Mouse (Mus musculus): ENCODE data around the gene Gm17949.

DNA sequence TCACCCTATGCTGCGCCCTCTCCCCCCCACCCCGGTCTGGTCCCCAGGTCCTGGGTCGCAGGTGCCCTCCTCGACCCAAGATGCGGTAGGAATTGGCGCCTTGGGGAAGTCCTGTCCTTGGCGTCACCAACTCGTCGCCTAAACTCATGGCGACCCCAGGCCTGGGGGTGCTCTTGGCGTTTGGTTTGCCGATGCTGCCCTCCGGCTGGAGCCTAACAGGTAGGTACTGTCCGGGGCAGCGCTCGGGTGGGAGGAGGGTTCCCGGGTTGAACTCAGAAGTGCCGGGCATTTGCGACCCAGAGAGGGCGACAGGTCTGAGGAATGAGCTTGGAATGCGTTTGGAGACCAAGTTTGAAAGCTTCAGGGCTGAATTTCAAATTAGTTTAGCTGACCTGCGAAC, 51.3 kb downstream of the Gm17949 start:
- TF ChIP-seq CTCF (IDR thresholded peaks at IDR 0.05; ENCODE audit: low read depth, low read length) (no peak), POLR2AphosphoS5 (IDR thresholded peaks at IDR 0.05; ENCODE audit: insufficient replicate concordance, low read depth, low read length) (no peak), GATA2 (IDR thresholded peaks at IDR 0.05; ENCODE audit: borderline replicate concordance, low read depth, low read length) (no peak), GATA1 (IDR thresholded peaks at IDR 0.05; ENCODE audit: borderline replicate concordance, low read length) (no peak), TAL1 (conservative IDR thresholded peaks at IDR 0.05; ENCODE audit: low read depth, low read length) (no peak)
